Mouse (Mus musculus): ENCODE data around the gene Sipa1l2. TPM values are rescaled to one million over a fixed set of nuclear protein-coding genes. Genes with fewer than 3 reads are reported as not detected.
"Not testable (repeated sequence)": the region's sequence is repeated elsewhere in the genome, so short reads cannot be mapped to it uniquely, and the experiment has no call there.

Sipa1l2 gene
- total and polyA plus RNA-seq, 2 experiments from 2014 or later = 11.5 to 62.2 TPM

GRCm38 (mm10) chr8:125406453-125406852 lies 163.2 kb downstream of the Sipa1l2 start:
- H3K9ac ChIP-seq (replicated peaks; ENCODE audit: low read length) = no peak overlapping the region
- no peaks in the 10 kb centered on the region for H3K4me1 ChIP-seq (ENCODE audit: insufficient read depth, low read length)
- H3K36me3 ChIP-seq (ENCODE audit: insufficient read depth, low read length) = no peaks in the 10 kb centered on the region
- H3K27me3 ChIP-seq (ENCODE audit: insufficient read depth, low read length) = no peaks in the 10 kb centered on the region
- H3K4me3 ChIP-seq (ENCODE audit: low read length) = no peak overlapping the region
- no peak for DNase-seq (ENCODE audit: low spot score)
- peak; percentile 67; the same call in 1 of the 2 replicates for ATAC-seq
- H3K4me2 ChIP-seq (ENCODE audit: low read depth, low read length) = no peak overlapping the region
- no peak for TF ChIP-seq CTCF (IDR thresholded peaks at IDR 0.05; ENCODE audit: low read depth)
- no peak overlapping the region for H3K27ac ChIP-seq
- WGBS = 63% methylated on average over 5 of the region's 5 CpGs
- H3K9me3 ChIP-seq (ENCODE audit: low read length) = no peaks in the 10 kb centered on the region

GRCm38 (mm10) chr8:125401350-125401749 lies 168.3 kb downstream of the Sipa1l2 start:
- Histone ChIP-seq H3K4me3 (ENCODE audit: low read length) (no peak overlapping the region), H3K4me1 (ENCODE audit: insufficient read depth, low read length) (no peaks in the 10 kb centered on the region), H3K9me3 (ENCODE audit: low read length) (no peaks in the 10 kb centered on the region), H3K27me3 (ENCODE audit: insufficient read depth, low read length) (no peaks in the 10 kb centered on the region), H3K9ac (replicated peaks; ENCODE audit: low read length) (no peak overlapping the region), H3K36me3 (ENCODE audit: insufficient read depth, low read length) (no peaks in the 10 kb centered on the region), H3K27ac (no peak overlapping the region), H3K4me2 (ENCODE audit: low read depth, low read length) (no peak overlapping the region)
- DNase-seq (ENCODE audit: low spot score) = no peak
- TF ChIP-seq CTCF (IDR thresholded peaks at IDR 0.05; ENCODE audit: low read depth) = no peak
- no peak for ATAC-seq
- WGBS = 86% methylated on average over 3 of the region's 3 CpGs

- Histone ChIP-seq H3K9me3 (ENCODE audit: low read length) (no peaks in the 10 kb centered on the region), H3K27ac (no peak overlapping the region), H3K4me2 (ENCODE audit: low read depth, low read length) (no peak overlapping the region), H3K4me3 (ENCODE audit: low read length) (no peak overlapping the region), H3K9ac (replicated peaks; ENCODE audit: low read length) (no peak overlapping the region), H3K27me3 (ENCODE audit: insufficient read depth, low read length) (no peaks in the 10 kb centered on the region), H3K36me3 (ENCODE audit: insufficient read depth, low read length) (no peaks in the 10 kb centered on the region), H3K4me1 (ENCODE audit: insufficient read depth, low read length) (no peaks in the 10 kb centered on the region)
- no peak for TF ChIP-seq CTCF (IDR thresholded peaks at IDR 0.05; ENCODE audit: low read depth)
- DNase-seq (ENCODE audit: low spot score) (no peak), ATAC-seq (peak; percentile 35; the same call in 1 of the 2 replicates)
- 42% methylated on average over 13 of the region's 14 CpGs for WGBS
These were observed 171.6 kb downstream of the Sipa1l2 start for GRCm38 (mm10) chr8:125397981-125398380.

GRCm38 (mm10) chr8:125395682-125396081 lies 173.9 kb downstream of the Sipa1l2 start:
- H3K27ac ChIP-seq; H3K9me3 ChIP-seq (ENCODE audit: low read length); H3K9ac ChIP-seq (replicated peaks; ENCODE audit: low read length); DNase-seq (ENCODE audit: low spot score); H3K4me2 ChIP-seq (ENCODE audit: low read depth, low read length); ATAC-seq; H3K27me3 ChIP-seq (ENCODE audit: insufficient read depth, low read length); H3K4me3 ChIP-seq (ENCODE audit: low read length); H3K36me3 ChIP-seq (ENCODE audit: insufficient read depth, low read length): not testable (repeated sequence)
- H3K4me1 ChIP-seq (ENCODE audit: insufficient read depth, low read length) = peaks cover 13% of the 10 kb centered on the region
- WGBS = 69% methylated on average over 8 of the region's 8 CpGs

GRCm38 (mm10) chr8:125395032-125395431 lies 174.6 kb downstream of the Sipa1l2 start:
- no peaks in the 10 kb centered on the region for H3K27me3 ChIP-seq (ENCODE audit: insufficient read depth, low read length)
- TF ChIP-seq CTCF (IDR thresholded peaks at IDR 0.05; ENCODE audit: low read depth) = no peak
- no peak overlapping the region for H3K27ac ChIP-seq
- H3K4me3 ChIP-seq (ENCODE audit: low read length) = no peak overlapping the region
- H3K4me1 ChIP-seq (ENCODE audit: insufficient read depth, low read length) = peaks cover 20% of the 10 kb centered on the region
- no peaks in the 10 kb centered on the region for H3K36me3 ChIP-seq (ENCODE audit: insufficient read depth, low read length)
- no peak overlapping the region for H3K9ac ChIP-seq (replicated peaks; ENCODE audit: low read length)
- DNase-seq (ENCODE audit: low spot score) = peak; percentile 83
- no peaks in the 10 kb centered on the region for H3K9me3 ChIP-seq (ENCODE audit: low read length)
- no peak overlapping the region for H3K4me2 ChIP-seq (ENCODE audit: low read depth, low read length)
- ATAC-seq = peak; percentile 65
- 35% methylated on average over 8 of the region's 8 CpGs for WGBS

GRCm38 (mm10) chr8:125391685-125392084 lies 177.9 kb downstream of the Sipa1l2 start:
- H3K4me3 ChIP-seq (ENCODE audit: low read length) = no peak overlapping the region
- ATAC-seq (no peak), DNase-seq (ENCODE audit: low spot score) (no peak)
- no peak overlapping the region for H3K4me2 ChIP-seq (ENCODE audit: low read depth, low read length)
- no peaks in the 10 kb centered on the region for H3K36me3 ChIP-seq (ENCODE audit: insufficient read depth, low read length)
- peak overlapping the region; percentile 78; the same call in 1 of the 2 replicates for H3K27ac ChIP-seq
- no peaks in the 10 kb centered on the region for H3K9me3 ChIP-seq (ENCODE audit: low read length)
- no peaks in the 10 kb centered on the region for H3K27me3 ChIP-seq (ENCODE audit: insufficient read depth, low read length)
- peaks cover 35% of the 10 kb centered on the region for H3K4me1 ChIP-seq (ENCODE audit: insufficient read depth, low read length)
- H3K9ac ChIP-seq (replicated peaks; ENCODE audit: low read length) = no peak overlapping the region
- WGBS = 56% methylated on average over 7 of the region's 7 CpGs
- no peak for TF ChIP-seq CTCF (IDR thresholded peaks at IDR 0.05; ENCODE audit: low read depth)

- Histone ChIP-seq H3K36me3 (ENCODE audit: insufficient read depth, low read length) (no peaks in the 10 kb centered on the region), H3K4me3 (ENCODE audit: low read length) (no peak overlapping the region), H3K4me2 (ENCODE audit: low read depth, low read length) (0 out of 2 replicates have a peak overlapping the region, but pooled peaks have one; percentile 2), H3K27me3 (ENCODE audit: insufficient read depth, low read length) (no peaks in the 10 kb centered on the region), H3K27ac (peak overlapping the region; percentile 78; the same call in 1 of the 2 replicates), H3K4me1 (ENCODE audit: insufficient read depth, low read length) (peaks cover 35% of the 10 kb centered on the region), H3K9me3 (ENCODE audit: low read length) (no peaks in the 10 kb centered on the region), H3K9ac (replicated peaks; ENCODE audit: low read length) (no peak overlapping the region)
- no peak for DNase-seq (ENCODE audit: low spot score)
- ATAC-seq = no peak
- no peak for TF ChIP-seq CTCF (IDR thresholded peaks at IDR 0.05; ENCODE audit: low read depth)
- 69% methylated on average over 8 of the region's 8 CpGs for WGBS
These were observed 178.3 kb downstream of the Sipa1l2 start for GRCm38 (mm10) chr8:125391271-125391670.

Measured in hindbrain, postnatal 0 days (tissue).